Mouse (Mus musculus) spleen, adult 2 months (tissue): ENCODE measurements at regions not wholly inside any gene's neighbourhood (a gene's known extent, or its start where the extent isn't known, plus 50 kb on each side); places are given as distances from the start of the nearest gene placed in this dataset.

Experiments used
- CTCF ChIP-seq: fragments of 200-500 bp; IDR thresholded peaks from 2 replicates; pipeline ENCODE4 v1.5.1; 2011; ENCODE audit warnings: mild to moderate bottlenecking, inconsistent platforms; ENCODE audit not compliant: insufficient read depth, insufficient read length, insufficient replicate concordance; ENCODE audit errors: extremely low read depth
- POLR2A ChIP-seq: fragments of 200-500 bp; IDR thresholded peaks from 2 replicates; pipeline ENCODE4 v1.6.1; 2011; ENCODE audit warnings: low read depth, low read length, inconsistent platforms

DNA sequence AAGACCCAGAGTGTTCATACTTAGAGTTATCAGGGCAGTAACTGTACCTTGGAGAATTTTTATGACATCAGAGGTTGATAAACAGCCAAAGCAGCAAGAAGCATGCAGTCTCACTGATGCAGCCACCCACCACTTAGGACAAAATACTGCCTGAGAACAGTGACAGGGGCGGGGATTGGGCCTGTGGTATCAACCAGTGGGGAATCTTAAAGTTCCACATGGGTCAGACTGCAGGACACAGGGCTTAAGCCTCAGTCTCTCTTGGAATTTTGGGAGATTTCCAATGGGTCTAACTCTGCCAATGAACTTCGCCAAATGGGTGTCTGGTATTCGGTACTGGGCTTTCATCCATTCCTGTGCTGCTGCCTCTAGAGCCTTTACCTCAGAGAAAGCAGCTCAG, 88.8 kb upstream of the Stac start:
- no peak for TF ChIP-seq CTCF
- TF ChIP-seq POLR2A, result no peak
